Mouse (Mus musculus): ENCODE data around the gene Ahctf1.
"Not testable (repeated sequence)": the region's sequence is repeated elsewhere in the genome, so short reads cannot be mapped to it uniquely, and the experiment has no call there.

Gene Ahctf1

DNA sequence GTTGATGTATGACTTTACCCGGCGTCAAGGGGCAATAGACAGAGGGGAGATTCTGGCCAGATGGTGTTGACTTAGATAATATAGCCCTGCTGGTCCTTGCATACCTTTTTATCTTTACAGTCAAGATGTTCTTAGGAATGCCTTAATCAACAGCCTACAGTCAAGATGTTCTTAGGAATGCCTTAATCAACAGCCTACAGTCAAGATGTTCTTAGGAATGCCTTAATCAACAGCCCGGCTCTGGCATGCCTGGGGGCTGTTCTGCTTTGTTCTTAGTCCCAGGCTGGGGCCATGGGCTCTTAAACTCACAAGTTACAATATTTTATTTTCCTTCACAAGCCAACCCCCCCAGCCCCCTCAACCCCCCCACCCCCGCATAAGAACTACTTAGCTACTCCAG lies 88.2 kb downstream of the Ahctf1 start:
- in situ Hi-C loops (cut with MboI, MseI) = not testable (repeated sequence)

DNA sequence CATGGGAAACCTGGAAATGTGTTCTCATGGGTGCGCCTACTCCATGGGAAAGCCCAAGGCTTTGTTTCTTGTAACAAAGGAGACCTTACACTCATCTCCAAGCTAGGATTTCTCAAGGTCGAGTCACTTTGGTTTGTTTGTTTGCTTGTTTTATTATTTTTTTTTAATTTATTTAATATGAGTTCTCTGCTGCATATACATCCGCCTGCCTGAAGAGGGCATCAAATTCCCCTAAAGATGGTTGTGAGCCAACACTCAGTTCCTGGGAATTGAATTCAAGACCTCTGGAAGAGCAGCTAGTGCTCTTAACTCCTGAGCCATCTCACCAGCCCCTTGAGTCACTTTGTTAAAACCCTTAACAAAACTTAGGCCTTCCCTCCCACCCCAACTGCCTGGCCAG lies 90.1 kb downstream of the Ahctf1 start:
- in situ Hi-C loops (cut with MboI, MseI) = no loop called here

DNA sequence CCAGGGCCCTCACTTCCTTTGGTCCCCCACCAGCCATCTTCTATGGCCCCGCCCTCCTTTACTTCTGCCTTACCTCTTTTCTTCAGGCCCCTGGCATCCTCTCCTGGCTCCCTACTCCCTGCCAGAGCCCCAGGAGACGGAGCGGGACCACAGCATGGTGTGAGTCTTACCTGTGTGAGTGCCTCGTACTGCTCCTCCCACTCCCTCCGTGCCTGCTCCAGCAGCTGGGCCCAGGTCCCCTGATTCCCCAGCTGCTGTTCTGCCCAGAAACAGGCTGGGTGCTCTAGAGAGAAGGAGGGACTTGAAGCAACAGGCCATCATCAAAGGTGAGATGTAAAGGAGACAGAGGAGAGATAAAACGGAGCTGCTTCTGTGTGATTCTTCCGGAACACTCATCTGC lies 90.8 kb downstream of the Ahctf1 start:
- in situ Hi-C loops (cut with MboI, MseI) = no loop called here

DNA sequence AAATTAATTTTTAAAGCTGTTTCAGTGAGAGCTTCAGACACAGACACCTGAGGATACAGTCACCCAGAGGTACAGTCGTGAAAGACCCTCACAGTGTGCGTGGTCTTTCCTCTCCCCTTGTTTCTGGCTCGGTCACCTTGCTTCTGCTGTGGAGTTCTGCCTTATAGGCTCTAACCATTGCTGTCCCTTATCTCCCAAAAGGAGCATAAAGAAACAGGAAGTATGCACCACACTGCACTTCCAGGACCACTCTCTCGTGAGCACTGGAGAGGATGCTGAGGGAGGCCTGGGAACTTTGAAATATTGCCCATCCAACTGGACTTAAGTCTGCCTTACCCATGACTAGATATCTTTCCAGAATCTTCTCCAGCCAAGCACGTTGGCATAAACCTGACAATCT lies 92.7 kb downstream of the Ahctf1 start:
- in situ Hi-C loops (cut with MboI, MseI) = no loop called here

DNA sequence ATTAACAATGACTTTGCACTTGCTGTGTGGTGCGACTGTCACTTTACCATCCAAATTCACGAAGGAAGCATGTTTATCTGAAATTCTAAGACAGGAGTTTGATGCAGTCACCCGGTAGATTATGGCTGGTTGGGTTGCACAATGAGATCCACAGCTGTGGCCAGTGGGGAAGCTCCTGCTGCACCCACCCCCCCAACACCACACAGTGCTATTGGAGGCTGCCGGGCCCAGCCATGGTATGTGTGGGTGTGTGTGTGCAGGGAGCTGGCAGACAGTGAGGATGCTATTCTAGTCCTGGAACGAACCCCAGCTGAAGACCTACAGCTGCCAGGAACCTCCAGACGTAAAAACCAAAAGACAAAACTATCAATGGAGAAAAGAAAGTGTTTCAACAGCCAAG lies 94.1 kb downstream of the Ahctf1 start:
- in situ Hi-C loops (cut with MboI, MseI) = loop anchor here (10.0 kb wide), 1 partner anchor 1015 kb away; no protein-coding TSS in a partner anchor

DNA sequence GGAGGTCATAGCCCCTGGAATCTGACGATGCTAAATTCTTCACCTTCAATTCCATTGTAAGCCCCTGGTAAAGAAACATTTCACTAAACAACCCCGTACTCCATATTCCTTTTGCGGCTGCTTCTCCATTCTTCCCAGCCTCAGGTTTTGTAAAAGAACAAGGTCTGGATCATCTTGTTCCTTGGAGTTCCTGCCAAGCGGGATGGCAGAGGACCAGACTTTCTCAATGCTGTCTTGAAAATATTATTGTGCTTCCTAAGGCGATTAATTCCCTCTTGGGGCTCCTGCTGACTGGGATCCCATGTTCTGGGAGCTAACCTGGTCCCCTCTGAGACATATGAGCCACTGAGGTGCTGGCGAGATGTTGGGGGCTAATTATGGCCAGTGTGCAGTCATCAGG lies 98.3 kb downstream of the Ahctf1 start:
- in situ Hi-C loops (cut with MboI, MseI) = loop anchor here (10.0 kb wide), 1 partner anchor 1010 kb away; no protein-coding TSS in a partner anchor

DNA sequence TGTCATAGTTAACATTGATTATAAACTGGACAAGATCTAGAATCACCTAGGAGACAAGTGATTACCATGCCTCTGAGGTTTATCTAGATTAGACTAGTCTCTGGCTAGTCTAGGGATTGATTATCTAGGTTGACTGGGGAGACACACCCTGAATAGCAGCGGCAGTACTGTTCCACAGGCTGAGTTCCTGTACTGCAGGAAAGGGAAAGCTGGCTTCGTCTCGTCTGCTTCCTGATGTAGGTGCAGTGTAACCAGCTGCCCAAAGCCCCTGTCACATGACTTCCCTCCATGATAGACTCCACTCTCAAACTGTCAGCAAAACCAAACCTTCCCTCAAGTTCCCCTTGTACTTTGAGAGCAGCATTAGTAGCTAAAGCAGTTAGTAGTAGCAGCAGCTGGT lies 99.3 kb downstream of the Ahctf1 start:
- in situ Hi-C loops (cut with MboI, MseI) = loop anchor here (10.0 kb wide), 1 partner anchor 1009 kb away; no protein-coding TSS in a partner anchor
